Mouse (Mus musculus) embryonic fibroblast, embryonic 13.5 days (primary cell): ENCODE data around the gene Fhit.

Experiments used
- CTCF ChIP-seq: IDR thresholded peaks from 2 replicates; pipeline ENCODE4 v1.5.1; 2011; ENCODE audit warnings: mild to moderate bottlenecking, control low read depth, low read length, moderate library complexity, borderline replicate concordance; ENCODE audit not compliant: insufficient read depth
- POLR2A ChIP-seq: IDR thresholded peaks from 2 replicates; pipeline ENCODE4 v1.6.1; 2011; ENCODE audit warnings: low read depth, mild to moderate bottlenecking, control low read depth, low read length, moderate library complexity

DNA sequence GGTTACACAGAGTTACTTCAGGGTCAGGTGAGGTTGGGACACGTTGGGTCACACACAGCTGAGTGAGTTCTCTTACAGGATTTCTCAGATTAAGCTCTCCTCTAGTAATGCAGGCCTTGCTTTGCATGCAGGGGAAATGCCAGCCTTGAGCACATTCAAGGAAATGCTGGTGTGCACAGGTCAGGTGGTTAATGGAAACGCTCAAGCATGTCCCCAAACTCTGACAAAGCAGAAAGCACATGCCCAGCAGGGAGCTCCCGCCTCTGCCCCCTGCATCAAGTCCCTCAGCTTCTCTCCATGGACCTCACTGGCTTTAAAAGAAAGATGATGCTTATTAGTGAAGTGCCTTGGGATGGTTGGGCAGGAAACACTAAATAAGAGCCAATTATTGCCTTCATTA, 530.1 kb downstream of the Fhit start:
- TF ChIP-seq POLR2A (no peak), CTCF (no peak)
